Mouse (Mus musculus) adrenal gland, adult 18-20 months (tissue): ENCODE results near the gene Elovl7. TPM values are rescaled to one million over a fixed set of nuclear protein-coding genes. Genes with fewer than 3 reads are reported as not detected.

ENCODE experiments used
- DNase-seq, 2 experiments: peaks; one replicate each; pipeline ENCODE4 v3.0.0; 2021 to 2022; ENCODE audit warnings: low spot score in 2 of 2
- total RNA-seq, 2 experiments: library from RNA; stranded (reverse); gene quantifications; 1 replicate in 1 of 2; 2 replicates in 1 of 2; pipeline ENCODE4 v1.2.3; 2021

The Elovl7 gene
- total RNA-seq, 2 experiments from 2014 or later, result 2.5 to 2.6 TPM

DNA sequence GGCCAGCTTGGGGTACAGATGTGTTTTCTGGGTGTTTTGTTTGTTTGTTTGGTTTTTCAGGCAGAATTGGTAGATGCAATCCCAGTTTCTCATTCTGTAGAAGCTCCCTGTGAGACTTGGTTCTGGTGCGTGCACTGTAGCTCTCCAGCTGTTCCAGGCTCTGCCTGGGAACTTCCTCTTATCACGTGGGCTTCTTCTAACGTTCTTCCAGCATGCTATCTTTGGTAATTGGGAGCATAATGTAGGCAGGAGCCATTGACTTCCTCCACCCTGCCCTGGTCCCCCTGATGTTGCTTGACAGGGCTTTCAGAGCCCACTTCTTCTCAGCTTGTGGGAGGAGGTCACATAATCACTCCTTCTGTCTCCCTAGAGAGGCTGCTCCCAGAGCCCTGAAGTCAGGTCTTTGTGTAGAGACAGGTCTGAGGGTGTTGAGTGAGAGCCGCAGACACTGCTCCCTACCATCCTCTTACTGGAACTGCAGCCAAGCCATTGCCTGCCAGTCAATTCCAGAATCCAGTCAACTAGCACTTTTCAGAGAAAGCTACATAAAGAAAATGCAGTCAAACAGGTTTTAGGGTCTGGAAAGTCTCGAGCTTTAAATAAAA is 86.2 kb downstream of the Elovl7 start:
- DNase-seq, result no peak

DNA sequence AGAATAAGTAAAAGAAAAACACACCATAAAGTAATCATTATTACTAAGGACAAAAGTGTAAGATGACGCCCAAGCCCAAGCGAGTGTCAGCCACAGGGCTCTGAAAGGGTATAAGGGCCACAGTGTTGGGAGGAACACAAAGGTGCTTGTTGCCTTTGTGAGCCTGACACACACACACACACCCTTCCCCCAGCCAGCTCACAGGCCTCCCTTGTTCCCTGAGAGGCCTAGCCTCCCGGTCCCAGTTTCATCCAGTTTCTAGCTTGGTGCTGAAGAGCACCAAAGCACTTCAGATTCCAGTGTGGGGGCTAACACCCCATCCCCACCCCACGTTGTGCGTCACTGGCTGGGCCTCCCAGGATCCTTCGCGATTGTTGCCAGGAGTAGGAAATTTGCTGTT is 87.2 kb downstream of the Elovl7 start:
- no peak for DNase-seq

DNA sequence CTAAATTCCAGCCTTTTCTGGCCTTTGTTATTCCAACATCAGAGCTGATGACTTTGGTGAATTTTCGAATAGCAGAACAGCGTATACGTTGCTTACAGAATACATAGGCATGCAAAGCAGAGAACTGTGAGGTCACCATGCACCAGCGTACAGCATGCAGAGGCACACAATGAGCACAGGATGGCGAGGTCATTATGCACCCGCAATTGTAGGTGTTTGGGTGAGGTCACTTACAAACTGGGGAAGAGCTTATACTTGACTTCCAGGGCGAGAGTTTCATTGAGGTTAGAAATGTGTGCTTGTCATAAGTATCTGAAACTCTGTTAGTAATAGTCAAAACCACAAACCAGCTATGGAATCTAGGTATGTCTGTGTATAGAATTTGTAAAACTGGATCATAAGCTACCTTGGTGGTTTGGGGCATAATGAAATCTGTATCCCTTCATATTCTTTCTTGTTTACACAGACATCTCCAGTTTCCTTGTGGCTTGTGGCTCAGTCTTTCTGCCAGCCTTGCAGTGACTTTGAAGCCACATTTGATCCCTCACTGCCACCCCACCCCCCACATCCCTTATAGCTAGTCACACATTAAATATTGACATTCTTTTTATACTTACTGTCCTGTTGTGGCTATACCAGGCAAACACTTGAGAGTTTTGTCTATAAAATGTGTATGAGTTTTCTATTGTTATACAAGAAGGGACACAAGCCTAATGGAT is 88.9 kb downstream of the Elovl7 start:
- DNase-seq, result no peak

DNA sequence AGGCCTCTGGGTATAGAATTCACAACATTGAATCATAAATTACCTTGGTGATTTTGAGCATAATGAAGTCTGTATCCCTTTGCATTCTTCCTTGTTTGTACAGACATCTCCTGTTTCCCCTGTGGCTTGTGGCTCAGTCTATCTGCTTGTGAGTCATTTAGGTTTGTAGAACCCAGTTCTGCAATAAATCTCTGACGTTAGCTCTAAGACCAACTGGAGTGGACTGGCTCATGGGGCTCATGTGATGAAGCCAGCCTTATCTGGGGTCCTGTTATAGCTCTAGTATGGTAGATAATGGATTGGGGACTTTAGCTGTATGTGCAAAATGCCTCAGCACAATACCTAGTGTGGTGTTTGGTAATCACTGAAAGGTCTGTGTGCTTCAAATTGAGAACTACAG is 89.6 kb downstream of the Elovl7 start:
- no peak for DNase-seq

DNA sequence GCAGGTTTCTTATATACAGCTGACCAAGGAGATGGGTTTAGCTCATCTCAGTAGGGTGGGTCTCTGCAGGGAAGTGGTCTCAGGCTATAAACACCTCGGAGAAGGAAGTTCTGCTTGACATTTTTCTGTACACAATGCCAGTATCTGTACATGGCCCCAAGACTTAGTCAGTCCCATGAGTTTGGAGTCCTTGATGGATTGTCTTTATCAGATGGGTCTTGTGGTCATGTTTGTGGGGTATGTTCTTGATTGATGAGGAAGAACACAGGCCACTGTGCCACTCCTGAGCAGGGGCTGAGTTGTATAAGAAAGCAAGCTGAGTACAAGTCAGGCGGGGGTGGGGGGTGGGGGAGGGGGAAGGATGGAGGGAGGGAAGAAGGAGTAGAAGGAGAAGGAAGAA is 90.5 kb downstream of the Elovl7 start:
- no peak for DNase-seq

DNA sequence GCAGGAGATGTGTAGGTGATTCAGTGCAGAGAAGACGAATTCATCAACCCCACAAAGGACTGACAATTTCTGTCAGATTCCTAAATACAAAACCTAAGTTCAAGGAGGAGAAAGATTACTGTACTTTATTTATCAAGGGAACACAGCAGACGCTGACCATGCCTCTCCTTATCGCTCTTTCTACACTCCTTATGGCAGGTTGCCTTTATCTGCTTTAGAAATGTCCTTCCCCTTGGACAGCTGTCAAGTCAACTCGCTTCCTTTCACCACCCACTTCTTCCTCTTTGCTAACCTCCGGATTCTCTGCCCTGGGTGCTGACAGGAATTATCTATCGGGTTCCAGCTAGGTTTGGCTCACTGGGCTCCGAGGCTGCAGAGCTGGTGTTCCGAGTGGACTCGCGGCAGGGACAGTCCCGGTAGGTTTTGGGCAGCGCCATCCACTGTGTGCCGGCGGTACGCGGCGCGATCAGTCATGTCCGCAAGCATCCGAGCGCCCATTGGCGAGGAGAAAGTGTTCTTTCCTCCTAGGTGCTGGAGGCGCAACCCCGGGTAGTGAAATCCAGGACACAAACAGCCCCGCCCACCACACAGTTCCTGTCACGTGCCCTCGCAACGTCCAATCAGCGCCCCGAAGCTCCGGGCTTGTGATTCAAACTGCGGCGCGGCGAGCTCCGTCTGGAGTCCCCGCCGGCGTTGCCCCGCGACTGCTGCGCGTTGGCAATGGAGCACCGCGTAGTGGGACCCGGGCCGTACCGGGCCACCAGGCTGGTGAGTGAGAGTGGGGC is 101.7 kb downstream of the Elovl7 start, which contains the start of gene Depdc1b:
Gene Depdc1b, plus strand, starts transcription at position 631 of the 785 bp plus-strand sequence.
- peak; percentile 90 to 94 for DNase-seq

DNA sequence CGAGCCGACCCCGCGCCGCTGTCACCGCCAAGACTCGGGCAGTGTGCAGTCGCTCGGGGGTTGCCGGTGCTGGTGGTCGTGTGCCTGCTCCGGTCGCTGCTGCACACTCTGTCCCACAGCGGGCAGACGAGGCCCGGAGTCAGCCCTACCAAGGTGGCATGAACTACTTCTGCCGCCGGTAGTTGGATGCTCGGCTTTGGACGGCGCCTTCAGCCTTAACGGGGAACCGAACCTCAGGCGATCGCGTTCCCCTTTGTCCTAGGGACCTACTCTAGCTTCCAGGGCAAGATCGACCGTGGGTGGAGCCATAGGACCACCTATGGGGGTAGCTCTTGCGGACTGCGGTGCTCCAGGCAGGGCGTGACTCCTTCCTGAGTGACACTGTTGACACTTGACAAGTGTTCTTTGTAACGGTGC is 102.3 kb downstream of the Elovl7 start:
- DNase-seq, result no peak

DNA sequence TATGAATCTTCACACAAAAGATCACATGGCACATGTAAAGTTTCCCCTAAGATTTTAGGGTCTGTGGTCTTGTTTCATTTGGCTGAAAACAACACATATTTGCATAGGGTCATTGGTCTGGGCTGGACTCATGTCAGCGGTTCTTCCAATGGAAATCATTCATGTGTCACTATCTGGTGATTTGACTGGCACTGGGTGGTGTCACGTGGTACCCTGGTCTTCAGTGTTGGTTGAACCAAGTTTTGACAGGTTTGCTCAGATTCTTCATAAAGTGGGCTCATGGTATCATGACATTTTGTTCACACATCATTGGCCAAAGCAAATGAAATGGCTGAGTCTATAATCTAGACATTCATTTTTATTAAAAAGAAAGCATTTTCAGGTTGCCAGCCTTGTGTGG is 103.2 kb downstream of the Elovl7 start:
- DNase-seq, result no peak

DNA sequence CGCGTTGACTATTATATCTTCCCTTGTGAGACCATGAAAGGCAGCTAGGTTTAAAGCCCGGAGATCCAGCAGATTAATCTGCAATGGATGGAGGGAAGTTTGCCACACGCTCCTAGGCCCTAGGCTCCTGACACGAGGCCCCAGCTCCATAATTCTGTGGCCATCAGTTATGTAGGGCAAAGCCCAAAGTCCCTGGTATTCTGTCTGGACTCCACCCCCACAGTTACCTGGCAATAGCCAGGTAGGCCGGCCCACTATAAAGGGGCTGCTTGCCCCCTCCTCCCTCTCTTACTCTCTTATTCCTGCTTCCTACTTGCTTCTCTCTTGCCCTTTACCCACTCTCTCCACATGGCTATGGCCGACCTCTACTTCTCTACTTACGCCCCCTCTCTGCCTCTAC is 104.8 kb downstream of the Elovl7 start:
- no peak for DNase-seq

DNA sequence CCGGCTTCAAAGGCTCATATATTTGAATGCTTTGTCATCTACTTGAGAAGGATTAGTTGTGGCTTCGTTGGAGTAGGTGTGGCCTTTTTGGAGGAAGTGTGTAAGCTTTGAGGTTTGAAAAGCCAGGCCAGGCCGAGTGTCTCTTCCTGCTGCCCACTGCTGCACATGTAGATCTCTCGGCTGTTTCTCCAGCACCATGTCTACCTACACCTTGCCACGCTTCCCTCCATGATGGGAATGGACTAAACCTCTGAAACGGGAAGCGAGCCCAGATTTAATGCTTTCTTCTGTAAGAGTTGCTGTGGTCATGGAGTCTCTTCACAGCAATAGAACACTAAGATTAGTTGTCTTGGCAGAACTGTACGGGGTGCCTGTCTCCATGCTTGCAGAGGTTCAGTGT is 106.0 kb downstream of the Elovl7 start:
- no peak for DNase-seq

DNA sequence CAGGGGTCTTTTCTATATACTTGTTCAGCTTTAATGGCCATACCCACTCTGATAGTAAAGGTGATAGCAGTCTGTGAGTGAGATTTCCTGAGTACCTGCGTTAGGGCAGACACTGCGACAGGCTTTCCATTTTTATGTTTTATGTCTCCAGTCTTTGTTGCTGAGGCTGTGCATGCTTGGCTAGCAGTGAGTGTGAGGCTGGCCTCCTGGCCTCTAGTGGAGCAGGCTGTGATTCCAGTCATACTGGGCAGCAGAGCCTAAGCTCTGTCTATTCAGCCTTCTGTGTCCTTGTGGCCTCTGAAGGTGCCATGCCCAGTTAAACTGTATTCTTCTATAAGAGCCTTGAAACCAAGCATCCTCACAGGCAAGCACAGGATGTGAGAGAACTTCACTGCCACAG is 108.3 kb downstream of the Elovl7 start:
- DNase-seq, result no peak

DNA sequence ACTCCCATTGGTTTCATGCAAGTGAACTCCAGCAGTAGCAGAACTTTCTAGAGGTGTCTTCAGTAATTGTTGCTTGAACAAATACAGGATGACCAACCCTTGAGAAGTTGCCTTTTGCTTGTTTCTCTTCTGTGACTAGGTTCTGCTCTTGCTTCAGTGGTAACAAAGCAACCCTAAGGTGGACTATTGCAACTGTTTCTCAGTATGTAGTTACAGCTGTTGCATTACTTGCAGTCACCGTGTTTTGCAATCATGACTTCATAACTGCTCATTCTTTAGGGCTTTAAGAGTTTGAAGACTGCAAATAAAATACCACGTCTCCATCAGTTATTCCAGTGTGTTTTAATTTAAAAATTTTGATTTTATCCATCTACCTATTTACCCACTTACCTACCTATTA is 109.1 kb downstream of the Elovl7 start:
- DNase-seq, result no peak

DNA sequence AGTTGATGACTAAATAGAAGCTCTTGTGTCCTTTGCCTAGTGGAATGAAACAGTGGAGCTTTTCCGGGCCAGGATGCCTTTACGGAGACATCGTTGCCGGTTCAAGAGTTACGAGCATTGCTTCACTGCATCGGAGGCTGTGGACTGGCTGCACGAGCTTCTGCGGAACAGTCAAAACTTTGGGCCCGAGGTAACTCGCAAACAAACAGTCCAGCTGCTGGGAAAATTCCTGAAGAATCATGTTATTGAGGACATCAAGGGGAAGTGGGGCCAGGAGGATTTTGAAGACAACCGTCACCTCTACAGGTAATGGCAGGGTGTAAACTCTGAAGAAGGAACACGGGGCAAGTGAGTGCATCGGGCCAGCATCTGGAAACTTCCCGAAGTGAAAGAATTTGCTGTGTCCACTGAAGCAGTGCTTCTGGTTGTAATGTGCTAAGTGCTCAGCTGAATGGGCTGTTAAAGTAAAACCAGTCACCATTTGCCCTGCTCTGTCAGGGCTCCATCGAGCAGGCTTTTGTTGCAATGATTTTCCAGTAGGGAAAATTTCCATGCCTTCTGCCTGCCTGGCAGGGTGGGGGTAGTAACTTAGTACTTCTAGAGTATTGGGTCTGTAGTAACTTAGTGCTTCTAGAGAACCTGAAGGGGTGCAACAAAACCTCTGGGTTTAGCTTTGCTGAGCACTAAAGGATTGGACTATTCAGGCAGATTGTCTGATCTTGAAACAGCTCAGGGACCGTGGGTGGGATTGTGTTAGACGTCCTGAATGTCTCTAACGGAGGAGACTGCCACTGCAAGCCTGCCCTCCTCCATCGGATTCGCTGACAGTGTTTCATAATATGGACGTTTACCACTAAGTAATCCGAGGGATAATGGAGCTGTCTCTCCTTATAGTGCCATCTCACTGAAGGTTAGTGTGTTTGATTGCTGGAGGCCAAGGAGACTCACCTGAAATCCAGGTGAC is 109.9 kb downstream of the Elovl7 start:
- no peak for DNase-seq

DNA sequence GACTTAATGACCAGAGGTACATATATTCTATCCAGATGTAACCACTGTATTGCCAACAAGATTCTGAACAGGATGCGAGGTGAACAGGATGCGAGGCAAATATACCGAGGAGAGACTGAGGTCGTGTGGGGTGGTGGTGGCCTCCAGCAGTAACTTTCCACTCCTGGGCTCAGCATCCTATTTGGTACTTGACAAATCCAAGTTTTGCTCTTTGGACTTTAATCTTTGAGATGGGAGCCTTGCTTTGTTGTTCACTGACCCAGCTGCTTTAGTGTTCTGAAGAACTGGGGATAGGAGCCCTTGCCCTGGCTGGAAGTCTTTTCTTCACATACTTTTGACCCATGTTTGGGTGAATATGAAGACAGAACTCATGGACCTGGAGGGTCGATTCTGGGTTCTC is 111.7 kb downstream of the Elovl7 start:
- DNase-seq, result no peak

DNA sequence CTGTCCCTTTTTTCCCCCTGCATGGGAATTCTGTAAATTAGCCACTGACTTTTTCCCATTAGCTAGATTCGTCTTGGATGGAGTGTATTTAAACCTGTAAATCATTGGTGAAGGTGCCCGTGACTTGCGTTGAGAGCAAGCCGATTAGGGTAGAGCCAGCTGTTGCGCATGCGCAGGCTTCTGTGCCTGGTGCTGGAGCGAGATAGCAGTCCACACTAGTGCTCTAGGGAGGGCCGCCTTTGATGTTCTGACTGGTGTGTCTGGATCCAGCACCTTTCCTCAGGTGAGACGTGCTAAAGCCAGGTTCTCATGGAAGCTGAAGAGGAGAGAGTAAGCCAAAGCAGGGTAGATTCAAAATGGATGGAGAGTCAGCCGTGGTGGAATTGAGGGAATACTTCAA is 112.1 kb downstream of the Elovl7 start:
- DNase-seq, result no peak

DNA sequence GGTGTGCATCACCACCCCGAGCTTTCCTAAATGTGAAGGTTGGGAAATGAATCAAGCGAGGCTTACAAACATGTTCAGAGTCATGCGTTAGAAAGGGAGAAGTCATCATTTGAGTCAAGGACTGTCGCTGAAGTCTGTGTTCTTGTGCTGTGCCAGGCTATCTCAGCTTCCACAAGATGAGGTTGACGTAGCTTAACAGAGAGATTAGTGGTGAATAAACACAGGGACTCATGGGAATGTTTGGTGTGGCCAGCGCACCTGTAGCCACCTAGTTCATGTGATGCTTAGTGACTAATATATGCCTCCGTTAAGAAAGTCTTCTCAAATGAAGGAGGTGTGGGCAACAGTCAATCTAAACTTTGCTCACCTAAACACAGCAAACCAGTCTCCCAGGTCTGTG is 112.8 kb downstream of the Elovl7 start:
- no peak for DNase-seq

DNA sequence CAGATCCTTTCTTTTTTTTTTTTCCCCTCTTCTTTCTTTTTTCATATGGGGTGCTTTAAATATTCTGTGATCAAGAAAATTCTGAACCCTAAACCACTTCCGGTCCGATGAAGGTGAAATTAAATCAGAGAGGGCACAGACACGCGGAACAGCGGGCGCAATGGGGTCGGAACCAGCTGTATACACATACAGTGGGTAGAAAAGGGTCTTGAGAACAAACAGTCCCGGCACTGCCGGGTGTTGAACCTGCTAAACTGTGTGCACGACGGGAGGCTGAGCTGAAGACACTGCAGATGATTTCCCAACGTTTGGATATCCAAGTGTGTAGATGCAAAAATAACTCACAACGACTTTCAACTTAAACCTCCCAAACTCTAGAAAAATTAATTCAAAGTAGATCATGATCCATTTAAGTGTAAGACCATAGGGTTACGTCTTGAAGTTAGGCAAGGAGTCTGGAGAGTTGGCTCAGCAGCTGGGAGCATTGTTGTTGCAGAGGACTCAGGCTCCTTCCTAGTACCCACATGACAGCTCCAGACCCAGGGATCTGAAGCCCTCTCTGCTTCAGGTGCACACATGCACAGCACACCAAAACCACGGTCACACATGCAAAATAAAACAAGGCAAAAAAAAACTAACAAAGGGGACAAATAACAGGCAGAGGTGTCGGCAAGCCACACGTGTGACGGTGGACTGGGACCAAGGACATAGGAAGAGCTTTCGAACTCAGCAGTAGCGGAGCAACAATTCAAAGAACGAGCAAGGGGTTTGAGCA is 114.4 kb downstream of the Elovl7 start:
- no peak for DNase-seq

DNA sequence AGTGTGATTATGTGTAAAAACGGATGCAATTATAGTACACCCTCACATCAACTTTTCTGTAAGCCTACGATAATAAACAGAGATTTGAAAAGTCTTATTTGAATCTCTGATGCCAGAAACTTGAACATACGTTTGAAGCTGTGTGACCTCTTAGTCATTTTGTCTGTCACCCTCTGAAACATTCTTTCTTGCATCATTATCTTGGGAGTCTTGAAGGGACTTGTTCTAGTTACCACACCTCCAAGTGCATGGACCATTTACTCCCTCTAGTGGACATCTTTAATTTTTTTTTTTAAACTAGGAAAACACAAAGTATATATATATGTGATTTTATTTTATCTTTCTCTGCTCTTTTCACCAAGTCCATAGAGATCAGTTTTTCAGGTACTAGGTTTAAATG is 115.5 kb downstream of the Elovl7 start:
- DNase-seq, result no peak
